Mouse (Mus musculus): ENCODE results near the gene Trpt1.
A peak's percentile ranks its signal among the peaks of the same experiment; 100 is the strongest.
"Not testable (repeated sequence)": the region's sequence is repeated elsewhere in the genome, so short reads cannot be mapped to it uniquely, and the experiment has no call there.

Gene Trpt1

GRCm38 (mm10) chr19:6974211-6975205 is 21.4 kb upstream of the Trpt1 start, which contains the start of gene Ppp1r14b:
Ppp1r14b (plus strand) TSS chr19:6974968.
- DNase-seq (ENCODE audit: low spot score in 2 of 2) = peak; percentile 81 to 83

- DNase-seq (ENCODE audit: low spot score in 2 of 2) = peak; percentile 88 to 94
Observed at GRCm38 (mm10) chr19:6975537-6976521, 20.1 kb upstream of the Trpt1 start, which contains the start of gene Plcb3. Plcb3 (minus strand) TSS chr19:6976470.

GRCm38 (mm10) chr19:6977759-6978638 is 17.9 kb upstream of the Trpt1 start:
- DNase-seq (ENCODE audit: low spot score in 2 of 2) = no peak

GRCm38 (mm10) chr19:6978639-6978974 is 17.3 kb upstream of the Trpt1 start:
- DNase-seq (ENCODE audit: low spot score in 2 of 2) = no peak

GRCm38 (mm10) chr19:6979001-6979479 is 16.9 kb upstream of the Trpt1 start:
- peak in 1 of 2 experiments; percentile 42 for DNase-seq (ENCODE audit: low spot score in 2 of 2)

GRCm38 (mm10) chr19:6979486-6980380 is 16.2 kb upstream of the Trpt1 start:
- peak; percentile 99 to 100 for DNase-seq (ENCODE audit: low spot score in 2 of 2)

- DNase-seq (ENCODE audit: low spot score in 2 of 2) = peak; percentile 98
Observed at GRCm38 (mm10) chr19:6980381-6981093, 15.4 kb upstream of the Trpt1 start, which contains the start of gene Fkbp2. Fkbp2 (minus strand) TSS chr19:6980501.

GRCm38 (mm10) chr19:6981465-6981864 is 14.5 kb upstream of the Trpt1 start:
- no peak for DNase-seq (ENCODE audit: low spot score in 2 of 2)

- no peak for DNase-seq (ENCODE audit: low spot score in 2 of 2)
Observed at GRCm38 (mm10) chr19:6983621-6984020, 12.3 kb upstream of the Trpt1 start.

GRCm38 (mm10) chr19:6985300-6985699 is 10.6 kb upstream of the Trpt1 start:
- no peak for DNase-seq (ENCODE audit: low spot score in 2 of 2)

GRCm38 (mm10) chr19:6985951-6986708 is 9.8 kb upstream of the Trpt1 start:
- no peak for DNase-seq (ENCODE audit: low spot score in 2 of 2)

GRCm38 (mm10) chr19:6987061-6987903 is 8.6 kb upstream of the Trpt1 start, which contains the start of gene Vegfb:
Vegfb (minus strand) TSS chr19:6987651.
- DNase-seq (ENCODE audit: low spot score in 2 of 2) = peak; percentile 68 to 71

GRCm38 (mm10) chr19:6987904-6988285 is 8.0 kb upstream of the Trpt1 start:
- no peak for DNase-seq (ENCODE audit: low spot score in 2 of 2)

- DNase-seq (ENCODE audit: low spot score in 2 of 2) = no peak
Observed at GRCm38 (mm10) chr19:6989251-6989650, 6.7 kb upstream of the Trpt1 start.

- no peak for DNase-seq (ENCODE audit: low spot score in 2 of 2)
Observed at GRCm38 (mm10) chr19:6990712-6991111, 5.2 kb upstream of the Trpt1 start.

GRCm38 (mm10) chr19:6991166-6991565 is 4.8 kb upstream of the Trpt1 start:
- DNase-seq (ENCODE audit: low spot score in 2 of 2) = not testable (repeated sequence)

Data from thymus, postnatal 10 days (tissue).